Mouse (Mus musculus): ENCODE results near the gene Hk2. TPM values are rescaled to one million over a fixed set of nuclear protein-coding genes. Genes with fewer than 3 reads are reported as not detected.

Hk2 gene
- polyA plus RNA-seq, 1 experiment from 2014 or later: 24.2 TPM

- Histone ChIP-seq H3K4me1 (ENCODE audit: control insufficient read depth, insufficient read depth, low read length) (peaks cover 7% of the 10 kb centered on the region; the same call in 1 of the 2 replicates), H3K36me3 (ENCODE audit: control insufficient read depth, insufficient read depth, low read length) (no peaks in the 10 kb centered on the region; the same call in 1 of the 2 replicates), H3K9ac (ENCODE audit: low read length) (no peak overlapping the region), H3K4me3 (replicated peaks; ENCODE audit: low read length) (no peak overlapping the region), H3K4me2 (ENCODE audit: low read depth, low read length) (no peak overlapping the region), H3K27me3 (ENCODE audit: control insufficient read depth, insufficient read depth, low read length) (no peaks in the 10 kb centered on the region), H3K9me3 (replicated peaks; ENCODE audit: control insufficient read depth, low read length) (no peaks in the 10 kb centered on the region), H3K27ac (ENCODE audit: low read length) (no peak overlapping the region)
- 64% methylated on average over 14 of the region's 14 CpGs for WGBS
- no peak for ATAC-seq (ENCODE audit: insufficient read depth, low FRiP score)
These were observed 20.5 kb downstream of the Hk2 start for GRCm38 (mm10) chr6:82753638-82754361.

GRCm38 (mm10) chr6:82753061-82753460 is 21.2 kb downstream of the Hk2 start:
- no peak overlapping the region for H3K4me2 ChIP-seq (ENCODE audit: low read depth, low read length)
- 52% methylated on average over 11 of the region's 11 CpGs for WGBS
- H3K4me1 ChIP-seq (ENCODE audit: control insufficient read depth, insufficient read depth, low read length): peaks cover 7% of the 10 kb centered on the region; the same call in 1 of the 2 replicates

GRCm38 (mm10) chr6:82751791-82752190 is 22.5 kb downstream of the Hk2 start:
- Histone ChIP-seq H3K27me3 (ENCODE audit: control insufficient read depth, insufficient read depth, low read length) (no peaks in the 10 kb centered on the region), H3K4me1 (ENCODE audit: control insufficient read depth, insufficient read depth, low read length) (peaks cover 2% of the 10 kb centered on the region; the same call in 1 of the 2 replicates), H3K9ac (ENCODE audit: low read length) (no peak overlapping the region), H3K36me3 (ENCODE audit: control insufficient read depth, insufficient read depth, low read length) (no peaks in the 10 kb centered on the region), H3K4me3 (replicated peaks; ENCODE audit: low read length) (no peak overlapping the region), H3K9me3 (replicated peaks; ENCODE audit: control insufficient read depth, low read length) (no peaks in the 10 kb centered on the region), H3K27ac (ENCODE audit: low read length) (no peak overlapping the region), H3K4me2 (ENCODE audit: low read depth, low read length) (no peak overlapping the region)
- 94% methylated on average over 7 of the region's 7 CpGs for WGBS
- no peak for ATAC-seq (ENCODE audit: insufficient read depth, low FRiP score)

More at GRCm38 (mm10) chr6:82753061-82753460, 21.2 kb downstream of the Hk2 start:
- H3K27me3 ChIP-seq (ENCODE audit: control insufficient read depth, insufficient read depth, low read length): no peaks in the 10 kb centered on the region
- no peaks in the 10 kb centered on the region for H3K9me3 ChIP-seq (replicated peaks; ENCODE audit: control insufficient read depth, low read length)
- no peak overlapping the region for H3K27ac ChIP-seq (ENCODE audit: low read length)
- no peak overlapping the region for H3K9ac ChIP-seq (ENCODE audit: low read length)
- no peaks in the 10 kb centered on the region; the same call in 1 of the 2 replicates for H3K36me3 ChIP-seq (ENCODE audit: control insufficient read depth, insufficient read depth, low read length)
- no peak overlapping the region for H3K4me3 ChIP-seq (replicated peaks; ENCODE audit: low read length)
- no peak for ATAC-seq (ENCODE audit: insufficient read depth, low FRiP score)

- no peak for ATAC-seq (ENCODE audit: insufficient read depth, low FRiP score)
- H3K9ac ChIP-seq (ENCODE audit: low read length): no peak overlapping the region
- H3K27ac ChIP-seq (ENCODE audit: low read length): no peak overlapping the region
- no peaks in the 10 kb centered on the region for H3K27me3 ChIP-seq (ENCODE audit: control insufficient read depth, insufficient read depth, low read length)
- no peaks in the 10 kb centered on the region for H3K4me1 ChIP-seq (ENCODE audit: control insufficient read depth, insufficient read depth, low read length)
- H3K9me3 ChIP-seq (replicated peaks; ENCODE audit: control insufficient read depth, low read length): no peaks in the 10 kb centered on the region
- H3K4me3 ChIP-seq (replicated peaks; ENCODE audit: low read length): no peak overlapping the region
- no peaks in the 10 kb centered on the region for H3K36me3 ChIP-seq (ENCODE audit: control insufficient read depth, insufficient read depth, low read length)
- H3K4me2 ChIP-seq (ENCODE audit: low read depth, low read length): no peak overlapping the region
- WGBS: 84% methylated on average over 11 of the region's 11 CpGs
These were observed 23.2 kb downstream of the Hk2 start for GRCm38 (mm10) chr6:82751031-82751430.

GRCm38 (mm10) chr6:82750063-82750462 is 24.2 kb downstream of the Hk2 start:
- no peaks in the 10 kb centered on the region for H3K4me1 ChIP-seq (ENCODE audit: control insufficient read depth, insufficient read depth, low read length)
- ATAC-seq (ENCODE audit: insufficient read depth, low FRiP score): no peak
- 63% methylated on average over 2 of the region's 2 CpGs for WGBS

GRCm38 (mm10) chr6:82748106-82748672 is 26.1 kb downstream of the Hk2 start:
- H3K4me2 ChIP-seq (ENCODE audit: low read depth, low read length): no peak overlapping the region
- no peaks in the 10 kb centered on the region for H3K27me3 ChIP-seq (ENCODE audit: control insufficient read depth, insufficient read depth, low read length)
- no peak for ATAC-seq (ENCODE audit: insufficient read depth, low FRiP score)
- 82% methylated on average over 9 of the region's 9 CpGs for WGBS
- H3K9ac ChIP-seq (ENCODE audit: low read length): no peak overlapping the region
- no peak overlapping the region for H3K4me3 ChIP-seq (replicated peaks; ENCODE audit: low read length)
- no peaks in the 10 kb centered on the region for H3K4me1 ChIP-seq (ENCODE audit: control insufficient read depth, insufficient read depth, low read length)
- no peaks in the 10 kb centered on the region for H3K9me3 ChIP-seq (replicated peaks; ENCODE audit: control insufficient read depth, low read length)
- H3K27ac ChIP-seq (ENCODE audit: low read length): no peak overlapping the region
- no peaks in the 10 kb centered on the region for H3K36me3 ChIP-seq (ENCODE audit: control insufficient read depth, insufficient read depth, low read length)

More at GRCm38 (mm10) chr6:82750063-82750462, 24.2 kb downstream of the Hk2 start:
- no peaks in the 10 kb centered on the region for H3K9me3 ChIP-seq (replicated peaks; ENCODE audit: control insufficient read depth, low read length)
- no peak overlapping the region for H3K4me2 ChIP-seq (ENCODE audit: low read depth, low read length)
- H3K9ac ChIP-seq (ENCODE audit: low read length): no peak overlapping the region
- H3K36me3 ChIP-seq (ENCODE audit: control insufficient read depth, insufficient read depth, low read length): no peaks in the 10 kb centered on the region
- no peak overlapping the region for H3K4me3 ChIP-seq (replicated peaks; ENCODE audit: low read length)
- no peaks in the 10 kb centered on the region for H3K27me3 ChIP-seq (ENCODE audit: control insufficient read depth, insufficient read depth, low read length)
- H3K27ac ChIP-seq (ENCODE audit: low read length): no peak overlapping the region

- H3K27me3 ChIP-seq (ENCODE audit: control insufficient read depth, insufficient read depth, low read length): no peaks in the 10 kb centered on the region
- H3K9me3 ChIP-seq (replicated peaks; ENCODE audit: control insufficient read depth, low read length): no peaks in the 10 kb centered on the region
- H3K4me1 ChIP-seq (ENCODE audit: control insufficient read depth, insufficient read depth, low read length): no peaks in the 10 kb centered on the region
- no peak overlapping the region for H3K4me2 ChIP-seq (ENCODE audit: low read depth, low read length)
- ATAC-seq (ENCODE audit: insufficient read depth, low FRiP score): no peak
- WGBS: 68% methylated on average over 5 of the region's 5 CpGs
- H3K9ac ChIP-seq (ENCODE audit: low read length): no peak overlapping the region
- no peak overlapping the region for H3K27ac ChIP-seq (ENCODE audit: low read length)
- H3K4me3 ChIP-seq (replicated peaks; ENCODE audit: low read length): no peak overlapping the region
- H3K36me3 ChIP-seq (ENCODE audit: control insufficient read depth, insufficient read depth, low read length): 0 out of 2 replicates have a peak, but pooled peaks cover 3% of the 10 kb centered on the region
These were observed 27.2 kb downstream of the Hk2 start for GRCm38 (mm10) chr6:82747085-82747484.

- Histone ChIP-seq H3K36me3 (ENCODE audit: control insufficient read depth, insufficient read depth, low read length) (0 out of 2 replicates have a peak, but pooled peaks cover 3% of the 10 kb centered on the region), H3K9me3 (replicated peaks; ENCODE audit: control insufficient read depth, low read length) (no peaks in the 10 kb centered on the region), H3K4me2 (ENCODE audit: low read depth, low read length) (no peak overlapping the region), H3K27ac (ENCODE audit: low read length) (no peak overlapping the region), H3K9ac (ENCODE audit: low read length) (no peak overlapping the region), H3K4me1 (ENCODE audit: control insufficient read depth, insufficient read depth, low read length) (no peaks in the 10 kb centered on the region), H3K27me3 (ENCODE audit: control insufficient read depth, insufficient read depth, low read length) (no peaks in the 10 kb centered on the region), H3K4me3 (replicated peaks; ENCODE audit: low read length) (no peak overlapping the region)
- 94% methylated on average over 9 of the region's 9 CpGs for WGBS
- no peak for ATAC-seq (ENCODE audit: insufficient read depth, low FRiP score)
These were observed 29.7 kb downstream of the Hk2 start for GRCm38 (mm10) chr6:82744553-82744952.

- Histone ChIP-seq H3K27ac (ENCODE audit: low read length) (no peak overlapping the region), H3K36me3 (ENCODE audit: control insufficient read depth, insufficient read depth, low read length) (0 out of 2 replicates have a peak, but pooled peaks cover 3% of the 10 kb centered on the region), H3K9ac (ENCODE audit: low read length) (no peak overlapping the region), H3K4me1 (ENCODE audit: control insufficient read depth, insufficient read depth, low read length) (no peaks in the 10 kb centered on the region), H3K4me2 (ENCODE audit: low read depth, low read length) (no peak overlapping the region), H3K9me3 (replicated peaks; ENCODE audit: control insufficient read depth, low read length) (no peaks in the 10 kb centered on the region), H3K27me3 (ENCODE audit: control insufficient read depth, insufficient read depth, low read length) (no peaks in the 10 kb centered on the region), H3K4me3 (replicated peaks; ENCODE audit: low read length) (no peak overlapping the region)
- 78% methylated on average over 5 of the region's 5 CpGs for WGBS
- no peak for ATAC-seq (ENCODE audit: insufficient read depth, low FRiP score)
These were observed 32.8 kb downstream of the Hk2 start for GRCm38 (mm10) chr6:82741518-82741880.
